Mouse (Mus musculus) midbrain, postnatal 0 days (tissue): ENCODE measurements around the gene Nuf2. TPM values are rescaled to one million over a fixed set of nuclear protein-coding genes. Genes with fewer than 3 reads are reported as not detected.
A peak's percentile ranks its signal among the peaks of the same experiment; 100 is the strongest.

Source experiments
- ATAC-seq: fragments of 200-750 bp; cut with Nextera tagmentation; 2 replicates; pipeline ENCODE4 v1.8.0; 2017; ENCODE audit warnings: moderate number of reproducible peaks, mild to moderate bottlenecking, moderate TSS enrichment, moderate library complexity; ENCODE audit not compliant: low FRiP score
- DNase-seq: peaks from one replicate; pipeline ENCODE4 v3.0.0-alpha.2; 2015; ENCODE audit warnings: low spot score
- H3K27ac ChIP-seq: fragments of 300-500 bp; sonication (generic); 2 replicates; pipeline ENCODE4 v1.5.1; 2014; ENCODE audit warnings: low read depth, mild to moderate bottlenecking, low read length, mixed read lengths
- H3K27me3 ChIP-seq: fragments of 300-500 bp; sonication (generic); 2 replicates; pipeline ENCODE4 v1.6.1; 2014; ENCODE audit warnings: low read length, control low read depth, mixed read lengths; ENCODE audit not compliant: insufficient read depth
- H3K36me3 ChIP-seq: fragments of 300-500 bp; sonication (generic); 2 replicates; pipeline ENCODE4 v1.6.1; 2014; ENCODE audit warnings: low read length, control low read depth, mixed read lengths; ENCODE audit not compliant: insufficient read depth
- H3K4me1 ChIP-seq: fragments of 300-500 bp; sonication (generic); 2 replicates; pipeline ENCODE4 v1.6.1; 2014; ENCODE audit warnings: mild to moderate bottlenecking, control low read depth, antibody characterized with exemption, low read length, mixed read lengths; ENCODE audit not compliant: insufficient read depth
- H3K4me2 ChIP-seq: fragments of 300-500 bp; sonication (generic); 2 replicates; pipeline ENCODE4 v1.6.1; 2014; ENCODE audit warnings: low read depth, mild to moderate bottlenecking, low read length, mixed read lengths; ENCODE audit not compliant: poor library complexity, severe bottlenecking
- H3K4me3 ChIP-seq: fragments of 300-500 bp; sonication (generic); 2 replicates; pipeline ENCODE4 v1.5.1; 2014; ENCODE audit warnings: low read depth, mild to moderate bottlenecking, low read length, moderate library complexity
- H3K9ac ChIP-seq: fragments of 300-500 bp; sonication (generic); replicated peaks from 2 replicates; pipeline ENCODE4 v1.6.1; 2014; ENCODE audit warnings: mild to moderate bottlenecking, low read length, moderate library complexity, mixed read lengths; ENCODE audit not compliant: poor library complexity, severe bottlenecking
- H3K9me3 ChIP-seq: fragments of 300-500 bp; sonication (generic); 2 replicates; pipeline ENCODE4 v1.6.1; 2016; ENCODE audit warnings: low read length, control low read depth
- CTCF ChIP-seq: IDR thresholded peaks from 2 replicates; pipeline ENCODE4 v1.5.1; 2016; ENCODE audit warnings: antibody characterized with exemption, mild to moderate bottlenecking
- WGBS: fragments of 180-500 bp; shearing (Covaris S2); extraction: QIAGEN DNeasy Blood & Tissue Kit; methylation state at CpG from one replicate; pipeline ENCODE4 v1.1.7; 2014; 5-methylcytosine and 5-hydroxymethylcytosine counted together
- polyA plus RNA-seq: library from polyadenylated mRNA; unstranded; fragments of >200 nt; fragmentation: Nextera tagmentation; extraction: Ambion mirVana; gene quantifications from 2 replicates; pipeline ENCODE4 v1.2.1, GENCODE M21; 2015
- total RNA-seq: library from RNA; depleted of rRNA; stranded (reverse); fragments of >200 nt; gene quantifications from 2 replicates; pipeline ENCODE4 v1.2.3, GENCODE M21; 2014

The Nuf2 gene
- total and polyA plus RNA-seq, 2 experiments from 2014 or later: 3.7 to 4.2 TPM

- Histone ChIP-seq H3K9ac (no peak overlapping the region), H3K27ac (no peak overlapping the region), H3K9me3 (no peaks in the 10 kb centered on the region), H3K36me3 (no peaks in the 10 kb centered on the region), H3K4me1 (no peaks in the 10 kb centered on the region), H3K4me3 (no peak overlapping the region), H3K27me3 (no peaks in the 10 kb centered on the region), H3K4me2 (no peak overlapping the region)
- TF ChIP-seq CTCF: no peak
- ATAC-seq (no peak), DNase-seq (no peak)
- WGBS: 85% methylated on average over 6 of the region's 6 CpGs
Measured at GRCm38 (mm10) chr1:169540415-169540814, 9.2 kb upstream of the Nuf2 start.

GRCm38 (mm10) chr1:169531702-169532535 is 655 bp upstream of the Nuf2 start:
- no peaks in the 10 kb centered on the region for H3K27me3 ChIP-seq
- peak overlapping the region; percentile 80 for H3K27ac ChIP-seq
- peak overlapping the region; percentile 58 for H3K4me2 ChIP-seq
- no peaks in the 10 kb centered on the region for H3K9me3 ChIP-seq
- H3K4me1 ChIP-seq: no peaks in the 10 kb centered on the region
- H3K9ac ChIP-seq: peak overlapping the region; percentile 55
- WGBS: 9% methylated on average over 11 of the region's 11 CpGs
- TF ChIP-seq CTCF: peak; percentile 81
- H3K36me3 ChIP-seq: no peaks in the 10 kb centered on the region
- peak overlapping the region; percentile 47 for H3K4me3 ChIP-seq
- DNase-seq: peak; percentile 86
- peak; percentile 77 for ATAC-seq

GRCm38 (mm10) chr1:169529996-169530518 is 1.2 kb downstream of the Nuf2 start:
- Histone ChIP-seq H3K4me2 (no peak overlapping the region), H3K4me1 (no peaks in the 10 kb centered on the region), H3K4me3 (no peak overlapping the region), H3K27me3 (no peaks in the 10 kb centered on the region), H3K9me3 (no peaks in the 10 kb centered on the region), H3K27ac (no peak overlapping the region), H3K36me3 (no peaks in the 10 kb centered on the region), H3K9ac (no peak overlapping the region)
- no peak for ATAC-seq
- 82% methylated on average over 8 of the region's 8 CpGs for WGBS
- TF ChIP-seq CTCF: no peak
- DNase-seq: no peak

DNA sequence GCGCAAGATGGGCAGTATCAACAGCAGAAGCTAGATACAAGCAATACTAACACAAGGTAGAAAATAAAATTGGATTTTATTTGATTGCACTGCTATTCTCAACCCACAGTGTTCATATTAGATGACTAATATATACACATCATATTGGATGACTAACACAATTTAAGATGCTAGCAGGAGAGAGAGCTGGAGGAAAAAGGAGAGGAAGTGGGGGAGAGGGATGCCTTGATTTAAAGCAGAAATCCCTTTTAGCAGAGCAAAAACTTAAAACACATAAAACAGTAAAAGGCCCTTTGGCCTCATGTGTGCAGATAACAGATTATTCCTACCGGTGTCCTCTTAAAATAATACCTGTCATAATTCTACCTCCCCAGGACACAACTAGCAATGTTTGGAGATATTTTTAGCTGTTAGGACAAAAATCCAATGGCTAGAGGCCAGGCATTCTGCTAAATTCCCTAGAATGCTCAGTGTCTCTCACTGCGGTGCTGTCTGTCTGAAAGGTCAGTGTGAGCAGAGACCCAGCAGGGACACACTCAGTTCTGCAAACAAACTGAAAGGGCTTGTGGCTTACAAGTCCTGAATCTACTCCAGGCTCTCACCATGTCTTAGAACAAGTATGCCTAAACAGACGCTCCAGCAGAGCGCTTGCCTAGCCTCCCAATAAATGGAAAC is 5.1 kb downstream of the Nuf2 start:
- H3K4me1 ChIP-seq: no peaks in the 10 kb centered on the region
- no peak overlapping the region for H3K4me2 ChIP-seq
- H3K9me3 ChIP-seq: no peaks in the 10 kb centered on the region
- TF ChIP-seq CTCF: no peak
- 91% methylated on average over 5 of the region's 5 CpGs for WGBS
- no peak for ATAC-seq
- no peak for DNase-seq
- H3K27ac ChIP-seq: no peak overlapping the region
- H3K27me3 ChIP-seq: no peaks in the 10 kb centered on the region
- H3K4me3 ChIP-seq: no peak overlapping the region
- no peaks in the 10 kb centered on the region for H3K36me3 ChIP-seq
- H3K9ac ChIP-seq: no peak overlapping the region

GRCm38 (mm10) chr1:169519337-169519736 is 11.9 kb downstream of the Nuf2 start:
- Histone ChIP-seq H3K9me3 (no peaks in the 10 kb centered on the region), H3K4me2 (no peak overlapping the region), H3K4me1 (no peaks in the 10 kb centered on the region), H3K27ac (no peak overlapping the region), H3K36me3 (no peaks in the 10 kb centered on the region), H3K9ac (no peak overlapping the region), H3K27me3 (no peaks in the 10 kb centered on the region), H3K4me3 (no peak overlapping the region)
- WGBS: 93% methylated on average over 11 of the region's 11 CpGs
- DNase-seq: no peak
- no peak for TF ChIP-seq CTCF
- ATAC-seq: no peak
